16 mouse cellular contexts compared by ENCODE assay signal in genomic region chr4:32220129-32220491, GRCm38 (mm10). TPM values are rescaled to one million over a fixed set of nuclear protein-coding genes. Genes with fewer than 3 reads are reported as not detected.
A peak's percentile ranks its signal among the peaks of the same experiment; 100 is the strongest.
DNase-seq lines count a peak whose midpoint lies in the region; ATAC-seq and TF ChIP-seq lines count a peak whose summit lies in the region.
"Had no signal": no experiment of that assay in that cellular context is flagged by ENCODE, and none has a peak within 500 bp of the region (broad histone marks: within the 10 kb centered on the region; RNA-seq: fewer than 3 reads in every experiment).

No protein-coding gene starts in this region.

- H3K36me3 ChIP-seq in intestine, embryonic 14.5 days (ENCODE audit: control insufficient read depth, insufficient read depth, low read length), result no peaks in the 10 kb centered on the region
- no peaks in the 10 kb centered on the region for H3K36me3 ChIP-seq in intestine, embryonic 16.5 days (ENCODE audit: control insufficient read depth, insufficient read depth, low read length)
- H3K36me3 ChIP-seq in spleen, adult 2 months (ENCODE audit: control insufficient read depth, insufficient read depth, low read length), result no peaks in the 10 kb centered on the region
- no peaks in the 10 kb centered on the region for H3K36me3 ChIP-seq in limb, embryonic 10.5 days
- H3K36me3 ChIP-seq: G1E; heart, embryonic 15.5 days; hindbrain, embryonic 12.5 days; limb, embryonic 15.5 days had no signal

- no peaks in the 10 kb centered on the region for H3K27me3 ChIP-seq in intestine, embryonic 14.5 days (replicated peaks; ENCODE audit: control insufficient read depth, insufficient read depth, low read length)
- no peaks in the 10 kb centered on the region for H3K27me3 ChIP-seq in intestine, embryonic 16.5 days (replicated peaks; ENCODE audit: control insufficient read depth, insufficient read depth, low read length)
- no peaks in the 10 kb centered on the region for H3K27me3 ChIP-seq in spleen, adult 2 months (ENCODE audit: control insufficient read depth, insufficient read depth, low read length)
- H3K27me3 ChIP-seq in limb, embryonic 10.5 days (ENCODE audit: low read depth, poor library complexity, severe bottlenecking), result peaks cover 6% of the 10 kb centered on the region; the same call in 1 of the 2 replicates
- H3K27me3 ChIP-seq: hindbrain, embryonic 12.5 days; limb, embryonic 15.5 days had no signal

- no peak for TF ChIP-seq CTCF in spleen, adult 2 months (IDR thresholded peaks at IDR 0.05; ENCODE audit: extremely low read depth, insufficient read depth, insufficient read length, insufficient replicate concordance)

- no peak overlapping the region for H3K4me3 ChIP-seq in intestine, embryonic 14.5 days (ENCODE audit: low read depth, low read length)
- no peak overlapping the region for H3K4me3 ChIP-seq in intestine, embryonic 16.5 days (ENCODE audit: low read length)
- H3K4me3 ChIP-seq in spleen, adult 2 months (ENCODE audit: extremely low read depth, insufficient read depth, insufficient read length), result no peak overlapping the region
- H3K4me3 ChIP-seq in limb, embryonic 10.5 days, result no peak overlapping the region
- H3K4me3 ChIP-seq: heart, embryonic 15.5 days; hindbrain, embryonic 12.5 days; limb, embryonic 15.5 days; megakaryocyte, embryonic 14.5 days had no signal

- peaks cover 10% of the 10 kb centered on the region for H3K4me1 ChIP-seq in intestine, embryonic 14.5 days (replicated peaks; ENCODE audit: control insufficient read depth, insufficient read depth, low read length)
- no peaks in the 10 kb centered on the region for H3K4me1 ChIP-seq in intestine, embryonic 16.5 days (ENCODE audit: control insufficient read depth, insufficient read depth, low read length)
- H3K4me1 ChIP-seq in spleen, adult 2 months (ENCODE audit: control insufficient read depth, insufficient read depth, insufficient read length), result peaks cover 35% of the 10 kb centered on the region
- peaks cover 45% of the 10 kb centered on the region for H3K4me1 ChIP-seq in limb, embryonic 10.5 days
- H3K4me1 ChIP-seq: heart, embryonic 15.5 days had no signal

- TF ChIP-seq POLR2A in spleen, adult 2 months (IDR thresholded peaks at IDR 0.05; ENCODE audit: low read depth, low read length), result no peak

- H3K9me3 ChIP-seq in intestine, embryonic 14.5 days (ENCODE audit: control insufficient read depth, low read length), result no peaks in the 10 kb centered on the region
- no peaks in the 10 kb centered on the region for H3K9me3 ChIP-seq in intestine, embryonic 16.5 days (ENCODE audit: control insufficient read depth, low read length)
- H3K9me3 ChIP-seq in limb, embryonic 10.5 days (replicated peaks), result no peaks in the 10 kb centered on the region
- H3K9me3 ChIP-seq: G1E; heart, embryonic 15.5 days; hindbrain, embryonic 12.5 days; limb, embryonic 15.5 days; megakaryocyte, embryonic 14.5 days had no signal

- DNase-seq in intestine, embryonic 14.5 days (ENCODE audit: low spot score), result no peak
- DNase-seq in spleen, adult 2 months (ENCODE audit: low read depth in 1 of 2, low spot score in 2 of 2), result no peak
- DNase-seq in spleen, postnatal 14 days (ENCODE audit: low spot score in 2 of 2), result no peak
- no peak for DNase-seq in limb, embryonic 10.5 days (ENCODE audit: low spot score)
- DNase-seq in cerebellum, adult 11-12 months, result no peak
- DNase-seq in thymus, postnatal 4 days, result no peak
- DNase-seq: adrenal gland, adult 8-10 months; cerebellum, adult 8-10 months; thymus, adult 18-20 months had no signal

- no peak overlapping the region for H3K9ac ChIP-seq in intestine, embryonic 14.5 days (ENCODE audit: low read length)
- no peak overlapping the region for H3K9ac ChIP-seq in intestine, embryonic 16.5 days (ENCODE audit: low read depth, low read length)
- H3K9ac ChIP-seq: heart, embryonic 15.5 days; hindbrain, embryonic 12.5 days; limb, embryonic 15.5 days had no signal

- WGBS in intestine, embryonic 14.5 days, result 54% methylated on average over 4 of the region's 4 CpGs
- WGBS in intestine, embryonic 16.5 days, result 60% methylated on average over 4 of the region's 4 CpGs
- WGBS in spleen, adult 2 months, result 50% methylated on average over 4 of the region's 4 CpGs
- 62% methylated on average over 4 of the region's 4 CpGs for WGBS in limb, embryonic 10.5 days

- no peak overlapping the region for H3K4me2 ChIP-seq in intestine, embryonic 14.5 days (ENCODE audit: low read length)
- no peak overlapping the region for H3K4me2 ChIP-seq in intestine, embryonic 16.5 days (ENCODE audit: low read depth, low read length)
- H3K4me2 ChIP-seq: heart, embryonic 15.5 days; hindbrain, embryonic 12.5 days; limb, embryonic 15.5 days had no signal

- no peak for ATAC-seq in intestine, embryonic 14.5 days (replicated peaks; ENCODE audit: low FRiP score, low TSS enrichment, low read depth)
- no peak for ATAC-seq in intestine, embryonic 16.5 days
- ATAC-seq: intestine, postnatal 0 days had no signal

- H3K27ac ChIP-seq in intestine, embryonic 14.5 days (ENCODE audit: low read depth), result 0 out of 2 replicates have a peak overlapping the region, but pooled peaks have one; percentile 19
- no peak overlapping the region for H3K27ac ChIP-seq in intestine, embryonic 16.5 days (ENCODE audit: low read length)
- H3K27ac ChIP-seq in spleen, adult 2 months (ENCODE audit: insufficient read depth, low read length), result peak overlapping the region; percentile 95
- H3K27ac ChIP-seq in limb, embryonic 10.5 days, result peak overlapping the region; percentile 80
- H3K27ac ChIP-seq: heart, embryonic 15.5 days; hindbrain, embryonic 12.5 days; limb, embryonic 15.5 days had no signal

RNA-seq across cellular contexts. Expression of gene Bach2, which starts 18.5 kb away (rescaled TPM):
- polyA plus RNA-seq in intestine, embryonic 14.5 days (2014; fragmentation: Nextera tagmentation; extraction: Ambion mirVana), result 6.7 and 8.4 TPM in 2 replicates
- 2.4 and 3.2 TPM in 2 replicates for polyA plus RNA-seq in intestine, embryonic 16.5 days (2015; fragmentation: Nextera tagmentation; extraction: Ambion mirVana)
- polyA plus RNA-seq in spleen, adult 2 months (2012; rRNA removed), result 14.1 and 16.5 TPM in 2 replicates
- 23.0 and 23.5 TPM in 2 replicates for polyA plus RNA-seq in limb, embryonic 10.5 days (2016; fragmentation: Nextera tagmentation; extraction: Ambion mirVana)
- polyA plus RNA-seq: G1E had no signal
